Mouse (Mus musculus): ENCODE measurements around the gene Zfp74.

GRCm38 (mm10) chr7:29982931-29983330 lies 29.0 kb upstream of the Zfp74 start:
- TF ChIP-seq CTCF (IDR thresholded peaks at IDR 0.05; ENCODE audit: low read depth) = no peak
- no peak for TF ChIP-seq EP300 (optimal IDR thresholded peaks at IDR 0.05)

Data from stomach, postnatal 0 days (tissue).